Mouse (Mus musculus) monocyte, adult 5-6 weeks (primary cell): ENCODE results near the gene Gm3336. TPM values are rescaled to one million over a fixed set of nuclear protein-coding genes. Genes with fewer than 3 reads are reported as not detected.

Experiments used
- ATAC-seq: fragments of 153-309, 156-312 bp; replicated peaks from 2 replicates; pipeline ENCODE4 v1.8.0; 2017; ENCODE audit warnings: mild to moderate bottlenecking; ENCODE audit not compliant: low TSS enrichment, insufficient number of reproducible peaks, severe bottlenecking, poor library complexity, low FRiP score
- total RNA-seq: library from RNA; stranded (forward); fragments of 200-1000, 200-491, 200-594 nt; gene quantifications from 3 replicates; pipeline ENCODE4 v1.2.3, GENCODE M21; 2017

Gm3336 gene
- total RNA-seq, 1 experiment from 2014 or later, result not detected

DNA sequence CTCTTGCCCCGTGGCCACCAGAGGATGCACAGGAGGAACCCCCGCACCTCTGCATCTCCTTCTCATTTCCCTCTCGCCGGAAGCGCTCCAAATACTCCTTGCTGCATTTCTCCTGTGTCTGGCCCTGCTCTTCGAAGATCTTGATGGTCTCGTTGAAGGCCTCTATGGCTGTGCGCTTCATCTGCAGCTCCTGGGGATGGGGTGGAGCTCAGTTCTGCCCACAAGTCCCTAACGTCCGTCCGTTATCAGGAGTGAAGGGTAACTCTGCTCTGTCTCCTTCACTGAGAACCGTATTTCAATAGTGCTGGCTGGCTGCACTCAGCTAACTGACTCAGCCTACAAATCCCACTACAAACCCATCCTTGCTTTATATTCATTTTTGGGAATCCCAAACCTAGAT is 51.5 kb downstream of the Gm3336 start:
- ATAC-seq, result no peak

DNA sequence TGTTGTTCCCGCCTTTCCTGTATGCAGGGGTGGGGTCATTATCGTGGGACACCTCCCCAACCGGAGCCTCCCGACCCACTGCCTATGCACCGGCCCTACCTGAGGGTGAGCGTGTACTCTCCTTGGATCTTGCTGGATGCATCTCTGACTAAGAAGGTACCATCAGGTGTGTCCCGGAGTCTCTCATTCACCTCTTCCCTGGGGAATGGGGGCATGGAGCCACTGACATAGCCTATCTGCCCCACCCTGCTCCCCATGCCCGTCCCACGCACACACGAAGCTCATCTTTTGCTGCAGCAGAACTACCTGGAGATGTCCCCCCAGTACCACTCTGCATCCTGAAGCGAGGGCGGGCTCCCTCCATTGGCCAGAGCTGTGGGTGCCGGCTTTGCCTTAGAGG is 52.4 kb downstream of the Gm3336 start:
- ATAC-seq, result no peak

DNA sequence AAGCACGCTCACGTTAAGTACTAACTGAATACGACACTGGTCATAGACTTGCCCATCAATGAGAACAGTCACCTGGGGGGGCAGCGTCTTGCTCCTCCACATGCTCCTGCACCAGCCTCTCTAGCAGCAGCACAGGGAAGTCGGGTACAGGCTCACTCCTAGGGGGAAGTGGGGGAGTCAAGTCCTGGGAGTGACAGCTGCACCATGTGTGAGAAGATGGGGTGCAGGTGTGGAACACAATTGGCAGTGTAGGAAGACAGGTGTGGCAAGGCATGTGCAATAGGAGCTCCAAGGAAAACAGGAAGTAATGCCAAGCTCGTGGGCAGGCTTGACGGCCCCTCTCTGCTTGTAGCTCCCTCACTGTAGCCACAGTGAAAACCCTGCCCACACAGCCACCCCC is 52.9 kb downstream of the Gm3336 start:
- ATAC-seq, result no peak

DNA sequence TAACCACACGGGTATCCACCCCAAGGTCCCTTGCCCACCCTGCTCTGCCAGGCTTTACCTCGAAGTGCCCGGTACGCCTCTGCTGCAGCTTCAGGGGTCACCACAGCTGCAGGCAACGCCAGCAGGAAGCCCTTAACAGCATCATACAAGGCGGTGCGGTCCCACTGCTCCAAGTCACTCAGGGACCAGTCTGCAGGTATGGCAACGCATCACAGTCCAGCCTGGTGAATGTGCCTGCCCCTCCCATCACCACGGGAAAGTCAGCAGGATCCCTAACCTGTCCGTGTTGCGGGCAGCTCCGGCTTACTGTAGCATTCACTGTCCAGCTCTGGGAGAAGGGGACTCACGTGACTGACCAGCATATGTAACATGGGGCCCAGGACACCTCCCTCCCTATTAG is 53.7 kb downstream of the Gm3336 start:
- ATAC-seq, result no peak

Other genes starting within 250 kb of the Gm3336 start
- gene Klhl26, start 241.6 kb upstream of the Gm3336 start, total RNA-seq, result 3.3 to 8.3 TPM (median 3.4 TPM) in 3 replicates
- not detected in 3 replicates for gene Tmem59l, start 231.2 kb upstream of the Gm3336 start, total RNA-seq
- not detected in 3 replicates for gene Crlf1, start 225.4 kb upstream of the Gm3336 start, total RNA-seq
- 16.6 to 32.7 TPM (median 26.1 TPM) in 3 replicates for gene Rex1bd, start 211.8 kb upstream of the Gm3336 start, total RNA-seq
- gene Uba52, start 207.7 kb upstream of the Gm3336 start, total RNA-seq, result 1,178 to 1,886 TPM (median 1,315 TPM) in 3 replicates
- 147 to 174 TPM (median 173 TPM) in 3 replicates for gene Fkbp8, start 190.8 kb upstream of the Gm3336 start, total RNA-seq
- 63.0 to 84.2 TPM (median 67.0 TPM) in 3 replicates for gene Kxd1, start 190.6 kb upstream of the Gm3336 start, total RNA-seq
- 13.9 to 16.9 TPM (median 15.1 TPM) in 3 replicates for gene Ell, start 179.1 kb upstream of the Gm3336 start, total RNA-seq
- gene Isyna1, start 124.2 kb upstream of the Gm3336 start, total RNA-seq, result 9.3 to 16.3 TPM (median 15.3 TPM) in 3 replicates
- gene Ssbp4, start 109.7 kb upstream of the Gm3336 start, total RNA-seq, result 83.1 to 151 TPM (median 94.1 TPM) in 3 replicates
- gene Lrrc25, start 102.4 kb upstream of the Gm3336 start, total RNA-seq, result 28.5 to 42.6 TPM (median 42.2 TPM) in 3 replicates
- gene Gdf15, start 86.1 kb upstream of the Gm3336 start, total RNA-seq, result 0.19 to 3.8 TPM in 2 of 3 replicates, not detected in the other
- gene Pgpep1, start 58.2 kb upstream of the Gm3336 start, total RNA-seq, result 2.3 to 4.9 TPM (median 3.3 TPM) in 3 replicates
- 69.1 to 93.3 TPM (median 80.9 TPM) in 3 replicates for gene Lsm4, start 45.3 kb upstream of the Gm3336 start, total RNA-seq
- gene Jund, start 19.6 kb upstream of the Gm3336 start, total RNA-seq, result 131 to 182 TPM (median 168 TPM) in 3 replicates
- 0.67 to 0.78 TPM in 2 of 3 replicates, not detected in the other for gene Iqcn, start 15.1 kb upstream of the Gm3336 start, total RNA-seq
- 0.10 to 0.19 TPM in 2 of 3 replicates, not detected in the other for gene Pde4c, start 5.2 kb downstream of the Gm3336 start, total RNA-seq
- 0.85 to 5.4 TPM (median 2.5 TPM) in 3 replicates for gene Rab3a, start 36.1 kb downstream of the Gm3336 start, total RNA-seq
- 2.0 to 11.3 TPM (median 4.8 TPM) in 3 replicates for gene Mpv17l2, start 42.4 kb downstream of the Gm3336 start, total RNA-seq
- 5.5 to 12.7 TPM (median 10.3 TPM) in 3 replicates for gene Pik3r2, start 58.2 kb downstream of the Gm3336 start, total RNA-seq
- gene Mast3, start 86.5 kb downstream of the Gm3336 start, total RNA-seq, result 9.6 to 28.2 TPM (median 11.6 TPM) in 3 replicates
- gene Il12rb1, start 89.9 kb downstream of the Gm3336 start, total RNA-seq, result 2.7 to 11.0 TPM (median 7.9 TPM) in 3 replicates
- gene Arrdc2, start 121.2 kb downstream of the Gm3336 start, total RNA-seq, result 24.6 to 27.9 TPM (median 26.7 TPM) in 3 replicates
- gene Kcnn1, start 144.7 kb downstream of the Gm3336 start, total RNA-seq, result not detected in 3 replicates
- gene Ccdc124, start 155.4 kb downstream of the Gm3336 start, total RNA-seq, result 32.1 to 34.0 TPM (median 32.6 TPM) in 3 replicates
- not detected in 3 replicates for gene Slc5a5, start 174.2 kb downstream of the Gm3336 start, total RNA-seq
- 1,371 to 1,607 TPM (median 1,447 TPM) in 3 replicates for gene Rpl18a, start 178.9 kb downstream of the Gm3336 start, total RNA-seq
- 13.9 to 21.9 TPM (median 17.2 TPM) in 3 replicates for gene Map1s, start 187.4 kb downstream of the Gm3336 start, total RNA-seq